8 mouse cellular contexts compared by ENCODE assay signal in genomic region chr19:20390455-20390994, GRCm38 (mm10). TPM values are rescaled to one million over a fixed set of nuclear protein-coding genes. Genes with fewer than 3 reads are reported as not detected.
DNase-seq lines count a peak whose midpoint lies in the region; ATAC-seq and TF ChIP-seq lines count a peak whose summit lies in the region.

Gene Anxa1 (minus strand): TSS chr19:20390944.

- in situ Hi-C loops in CH12.LX (cut with MboI; ENCODE audit: low pct_ligation_motif_present, low pct_unique_long_range_greater_than_20kb, low sequenced_read_pairs), result no loop called here

- H3K4me1 ChIP-seq in CH12.LX (ENCODE audit: control insufficient read depth in 1 of 2, insufficient read depth in 2 of 2), result peaks cover 0 to 22% of the 10 kb centered on the region in 2 experiments; a peak in 2 of 4 replicates
- H3K4me1 ChIP-seq in heart, embryonic 11.5 days (ENCODE audit: control insufficient read depth, insufficient read depth, low read length), result 0 out of 2 replicates have a peak, but pooled peaks cover 2% of the 10 kb centered on the region
- peaks cover 8% of the 10 kb centered on the region; the same call in 1 of the 2 replicates for H3K4me1 ChIP-seq in limb, embryonic 15.5 days

- peak within 1 kb of the TSS in 2 of 3 experiments; percentile 27 to 41 for H3K4me3 ChIP-seq in CH12.LX (replicated peaks in 1 of 3; ENCODE audit: low read depth in 2 of 3, low read length in 2 of 3, poor library complexity in 1 of 3)
- no peak within 1 kb of the TSS for H3K4me3 ChIP-seq in heart, embryonic 11.5 days (ENCODE audit: low read depth, low read length)
- peak within 1 kb of the TSS; percentile 38 for H3K4me3 ChIP-seq in limb, embryonic 15.5 days

- no peak for TF ChIP-seq EP300 in CH12.LX (IDR thresholded peaks at IDR 0.05; ENCODE audit: low read length)

- ATAC-seq in heart, embryonic 11.5 days (replicated peaks; ENCODE audit: insufficient number of reproducible peaks, low FRiP score, low TSS enrichment), result no peak
- ATAC-seq in limb, embryonic 15.5 days (ENCODE audit: insufficient number of reproducible peaks, low FRiP score, low TSS enrichment, low read depth), result 0 out of 2 replicates have a peak, but pooled peaks have one; percentile 77

- no peaks in the 10 kb centered on the region for H3K27me3 ChIP-seq in CH12.LX (replicated peaks)
- H3K27me3 ChIP-seq in heart, embryonic 11.5 days (ENCODE audit: control insufficient read depth, insufficient read depth, low read length), result no peaks in the 10 kb centered on the region
- H3K27me3 ChIP-seq in limb, embryonic 15.5 days, result no peaks in the 10 kb centered on the region

- H3K36me3 ChIP-seq in CH12.LX (replicated peaks in 1 of 2; ENCODE audit: control insufficient read depth in 1 of 2, insufficient read depth in 1 of 2, low read length in 1 of 2), result no peaks in the 10 kb centered on the region
- no peaks in the 10 kb centered on the region for H3K36me3 ChIP-seq in heart, embryonic 11.5 days (ENCODE audit: control insufficient read depth, insufficient read depth, low read length)
- H3K36me3 ChIP-seq in limb, embryonic 15.5 days, result 0 out of 2 replicates have a peak, but pooled peaks cover 2% of the 10 kb centered on the region

- 67% methylated on average over 5 of the region's 5 CpGs for WGBS in heart, embryonic 11.5 days (ENCODE audit: insufficient replicate concordance)
- WGBS in limb, embryonic 15.5 days, result 24% methylated on average over 5 of the region's 5 CpGs

- no peaks in the 10 kb centered on the region for H3K79me2 ChIP-seq in CH12.LX (replicated peaks; ENCODE audit: control insufficient read depth, extremely low read depth, insufficient read depth, poor library complexity, severe bottlenecking)

- no peak for TF ChIP-seq CTCF in CH12.LX (conservative IDR thresholded peaks at IDR 0.05 in 1 of 2, IDR thresholded peaks at IDR 0.05 in 1 of 2; ENCODE audit: low read depth in 2 of 2, low read length in 2 of 2)

- H3K27ac ChIP-seq in CH12.LX (ENCODE audit: insufficient read depth, low read depth), result no peak within 1 kb of the TSS
- H3K27ac ChIP-seq in heart, embryonic 11.5 days (ENCODE audit: low read depth, low read length), result no peak within 1 kb of the TSS
- H3K27ac ChIP-seq in limb, embryonic 15.5 days, result peak within 1 kb of the TSS; percentile 91

- TF ChIP-seq POLR2A in CH12.LX (IDR thresholded peaks at IDR 0.05; ENCODE audit: low read depth, low read length), result no peak

- no peaks in the 10 kb centered on the region for H3K9me3 ChIP-seq in CH12.LX (replicated peaks; ENCODE audit: low read length)
- H3K9me3 ChIP-seq in heart, embryonic 11.5 days (replicated peaks; ENCODE audit: control insufficient read depth, low read length), result no peaks in the 10 kb centered on the region
- no peaks in the 10 kb centered on the region for H3K9me3 ChIP-seq in limb, embryonic 15.5 days

- dilution Hi-C loops in CH12.LX (cut with MboI; ENCODE audit: extremely low pct_ligation_motif_present, extremely low pct_unique_long_range_greater_than_20kb, low sequenced_read_pairs), result no loop called here

- 0 out of 2 replicates have a peak within 1 kb of the TSS, but pooled peaks have one; percentile 17 for H3K9ac ChIP-seq in CH12.LX (ENCODE audit: insufficient read depth, low read depth)
- H3K9ac ChIP-seq in heart, embryonic 11.5 days (ENCODE audit: low read depth, low read length), result no peak within 1 kb of the TSS
- 0 out of 2 replicates have a peak within 1 kb of the TSS, but pooled peaks have one; percentile 17 for H3K9ac ChIP-seq in limb, embryonic 15.5 days

- peak; percentile 34 for DNase-seq in CH12.LX (ENCODE audit: extremely low read depth)
- DNase-seq in adrenal gland, postnatal 14 days, result no peak
- DNase-seq in skeletal muscle tissue, adult 2 months (ENCODE audit: low read depth, low spot score), result peak; percentile 77
- DNase-seq in right cerebral cortex, postnatal 36 days (ENCODE audit: low spot score in 2 of 2), result no peak
- DNase-seq in thymus, postnatal 10 days (ENCODE audit: low spot score in 2 of 2), result no peak
- DNase-seq in layer of hippocampus, adult 9-11 months, result no peak

- H3K4me2 ChIP-seq in CH12.LX (ENCODE audit: insufficient read depth, low read depth, poor library complexity, severe bottlenecking), result peak within 1 kb of the TSS; percentile 85
- peak within 1 kb of the TSS; percentile 29 for H3K4me2 ChIP-seq in heart, embryonic 11.5 days
- H3K4me2 ChIP-seq in limb, embryonic 15.5 days, result peak within 1 kb of the TSS; percentile 38

- TF ChIP-seq RAD21 in CH12.LX (IDR thresholded peaks at IDR 0.05; ENCODE audit: low read depth, low read length), result no peak

TF ChIP-seq in CH12.LX, 34 proteins besides CTCF, POLR2A, EP300 and RAD21:
- TF ChIP-seq E2F4 (IDR thresholded peaks at IDR 0.05; ENCODE audit: insufficient replicate concordance, low read depth, low read length) (no peak), TCF12 (IDR thresholded peaks at IDR 0.05; ENCODE audit: low read depth, low read length) (no peak), USF1 (IDR thresholded peaks at IDR 0.05; ENCODE audit: low read depth, low read length) (no peak), SIN3A (IDR thresholded peaks at IDR 0.05; ENCODE audit: low read length) (no peak), ETS1 (conservative IDR thresholded peaks at IDR 0.05; ENCODE audit: low read depth, low read length) (no peak), NRF1 (IDR thresholded peaks at IDR 0.05; ENCODE audit: low read depth, low read length) (no peak), POLR2AphosphoS2 (IDR thresholded peaks at IDR 0.05; ENCODE audit: low read depth, low read length) (no peak), ZKSCAN1 (IDR thresholded peaks at IDR 0.05; ENCODE audit: borderline replicate concordance, low read depth, low read length) (no peak), ZNF384 (IDR thresholded peaks at IDR 0.05; ENCODE audit: low read depth, low read length) (no peak), MXI1 (IDR thresholded peaks at IDR 0.05; ENCODE audit: low read depth, low read length) (no peak), CHD1 (IDR thresholded peaks at IDR 0.05; ENCODE audit: low read depth, low read length) (no peak), HCFC1 (IDR thresholded peaks at IDR 0.05; ENCODE audit: low read depth, low read length) (no peak), PAX5 (IDR thresholded peaks at IDR 0.05; ENCODE audit: low read length) (no peak)

RNA-seq across cellular contexts. Expression of gene Anxa1, which starts in this region (rescaled TPM):
- total RNA-seq in CH12.LX (2012; rRNA removed) (3.9 and 4.4 TPM in 2 replicates), CH12.LX (2014; rRNA removed) (24.7 and 24.9 TPM in 2 replicates)
- 13.2 and 13.4 TPM in 2 replicates for polyA plus RNA-seq in CH12.LX (2012; ENCODE audit: insufficient read length, low read depth)
- total RNA-seq in adrenal gland, postnatal 14 days (2021), result 20.9 and 22.8 TPM in 2 replicates
- polyA plus RNA-seq in heart, embryonic 11.5 days (2014; fragmentation: Nextera tagmentation; extraction: Ambion mirVana), result 13.5 and 15.3 TPM in 2 replicates
- 871 and 925 TPM in 2 replicates for polyA plus RNA-seq in limb, embryonic 15.5 days (2015; fragmentation: Nextera tagmentation; extraction: Ambion mirVana)

Comparison
In these comparisons a context has a peak if more than half of its experiments do, and no peak if none do; other contexts are left out.
1. RNA of gene Anxa1 (polyA plus RNA-seq): 871 to 925 TPM in limb, embryonic 15.5 days; 13.5 to 15.3 TPM in heart, embryonic 11.5 days and 13.2 to 13.4 TPM in CH12.LX; every median in the first group is over 10 times any median in the second.
2. DNase-seq: peak in CH12.LX (single experiment) and skeletal muscle tissue, adult 2 months (single experiment); none in adrenal gland, postnatal 14 days (single experiment), right cerebral cortex, postnatal 36 days (0 of 2), thymus, postnatal 10 days (0 of 2) and layer of hippocampus, adult 9-11 months (single experiment).
3. H3K4me2 ChIP-seq: peak in every context shown above with its lines; median percentile 85 in CH12.LX; 38 in limb, embryonic 15.5 days; 29 in heart, embryonic 11.5 days.